Mouse (Mus musculus) spleen, adult 2 months (tissue): ENCODE data around the gene Sstr3. TPM values are rescaled to one million over a fixed set of nuclear protein-coding genes. Genes with fewer than 3 reads are reported as not detected.
A peak's percentile ranks its signal among the peaks of the same experiment; 100 is the strongest.

Experiments
- DNase-seq, 2 experiments: peaks; one replicate each; pipeline versions ENCODE4 v3.0.0 to v3.0.0-alpha.2; 2012 to 2021; ENCODE audit warnings: low spot score in 2 of 2, low read depth in 1 of 2
- H3K27ac ChIP-seq: fragments of 200-500 bp; 2 replicates; pipeline ENCODE4 v1.5.1; 2012; ENCODE audit warnings: low read length, inconsistent platforms; ENCODE audit not compliant: insufficient read depth
- H3K27me3 ChIP-seq: fragments of 200-500 bp; 2 replicates; pipeline ENCODE4 v1.6.1; 2012; ENCODE audit warnings: mild to moderate bottlenecking, moderate library complexity, low read length, inconsistent platforms; ENCODE audit not compliant: control insufficient read depth, insufficient read depth
- H3K36me3 ChIP-seq: fragments of 200-500 bp; 2 replicates; pipeline ENCODE4 v1.6.1; 2012; ENCODE audit warnings: mild to moderate bottlenecking, low read length, inconsistent platforms; ENCODE audit not compliant: control insufficient read depth, insufficient read depth
- H3K4me1 ChIP-seq: fragments of 200-500 bp; 2 replicates; pipeline ENCODE4 v1.6.1; 2011; ENCODE audit warnings: inconsistent platforms; ENCODE audit not compliant: control insufficient read depth, insufficient read depth, insufficient read length
- H3K4me3 ChIP-seq: fragments of 200-500 bp; 2 replicates; pipeline ENCODE4 v1.5.1; 2011; ENCODE audit warnings: mild to moderate bottlenecking, inconsistent platforms; ENCODE audit not compliant: insufficient read depth, insufficient read length; ENCODE audit errors: extremely low read depth
- CTCF ChIP-seq: fragments of 200-500 bp; IDR thresholded peaks from 2 replicates; pipeline ENCODE4 v1.5.1; 2011; ENCODE audit warnings: mild to moderate bottlenecking, inconsistent platforms; ENCODE audit not compliant: insufficient read depth, insufficient read length, insufficient replicate concordance; ENCODE audit errors: extremely low read depth
- POLR2A ChIP-seq: fragments of 200-500 bp; IDR thresholded peaks from 2 replicates; pipeline ENCODE4 v1.6.1; 2011; ENCODE audit warnings: low read depth, low read length, inconsistent platforms
- WGBS: fragments of 180-500 bp; shearing (Covaris S2); methylation state at CpG from one replicate; pipeline ENCODE4 v1.1.7; 2018; 5-methylcytosine and 5-hydroxymethylcytosine counted together
- polyA plus RNA-seq: library from polyadenylated mRNA; depleted of rRNA; stranded (reverse); fragments of >200 nt; gene quantifications from 2 replicates; pipeline ENCODE4 v1.2.3, GENCODE M21; 2012

Gene Sstr3
- polyA plus RNA-seq, 1 experiment, result 0.26 TPM

DNA sequence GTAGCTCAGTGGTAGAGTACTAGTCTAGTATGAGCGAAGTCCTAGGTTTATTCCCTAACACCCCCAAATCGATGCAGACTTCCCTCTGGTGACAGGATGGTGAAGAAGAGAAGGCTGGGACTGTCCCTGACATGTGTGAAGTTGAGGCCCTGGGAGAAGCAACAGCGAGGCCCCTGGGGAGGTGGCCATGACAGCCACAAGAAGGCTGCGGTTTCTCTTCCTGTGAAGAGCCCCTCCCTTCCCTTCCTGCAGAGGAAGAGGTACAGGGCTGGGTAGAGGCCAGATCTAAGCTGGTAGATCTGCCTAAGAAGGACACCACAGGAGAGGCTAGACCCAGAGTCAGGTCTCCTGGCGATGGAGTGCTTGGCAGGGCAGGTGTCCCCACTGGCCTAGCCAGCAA is 19.5 kb upstream of the Sstr3 start:
- DNase-seq, result peak; percentile 70 to 86
- TF ChIP-seq POLR2A, result no peak
- TF ChIP-seq CTCF, result no peak
- Histone ChIP-seq H3K36me3 (peaks cover 55% of the 10 kb centered on the region), H3K4me1 (peaks cover 52% of the 10 kb centered on the region; the same call in 1 of the 2 replicates), H3K27me3 (no peaks in the 10 kb centered on the region), H3K4me3 (peak overlapping the region; percentile 23; the same call in 1 of the 2 replicates), H3K27ac (peak overlapping the region; percentile 95)
- WGBS, result 8% methylated on average over 5 of the region's 5 CpGs

DNA sequence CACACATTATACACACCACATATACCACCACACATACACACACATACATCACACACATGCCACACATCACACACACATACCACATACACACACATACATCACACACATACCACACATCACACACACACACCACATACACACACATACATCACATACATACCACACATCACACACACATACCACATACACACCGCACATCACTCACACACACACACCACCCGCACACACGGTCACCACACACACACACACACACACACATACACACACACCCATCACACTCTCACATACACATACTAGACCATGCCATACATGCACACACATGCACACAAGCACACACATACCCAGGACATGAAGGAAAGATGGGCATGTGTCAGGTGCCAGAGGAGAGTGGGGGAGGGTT is 18.9 kb upstream of the Sstr3 start:
- no peak overlapping the region for H3K4me3 ChIP-seq
- H3K36me3 ChIP-seq, result peaks cover 51% of the 10 kb centered on the region
- TF ChIP-seq POLR2A, result no peak
- TF ChIP-seq CTCF, result no peak
- H3K4me1 ChIP-seq, result peaks cover 53% of the 10 kb centered on the region; the same call in 1 of the 2 replicates
- WGBS, result 83% methylated on average over 3 of the region's 3 CpGs
- no peaks in the 10 kb centered on the region for H3K27me3 ChIP-seq
- peak overlapping the region; percentile 95; the same call in 1 of the 2 replicates for H3K27ac ChIP-seq
- DNase-seq, result no peak

DNA sequence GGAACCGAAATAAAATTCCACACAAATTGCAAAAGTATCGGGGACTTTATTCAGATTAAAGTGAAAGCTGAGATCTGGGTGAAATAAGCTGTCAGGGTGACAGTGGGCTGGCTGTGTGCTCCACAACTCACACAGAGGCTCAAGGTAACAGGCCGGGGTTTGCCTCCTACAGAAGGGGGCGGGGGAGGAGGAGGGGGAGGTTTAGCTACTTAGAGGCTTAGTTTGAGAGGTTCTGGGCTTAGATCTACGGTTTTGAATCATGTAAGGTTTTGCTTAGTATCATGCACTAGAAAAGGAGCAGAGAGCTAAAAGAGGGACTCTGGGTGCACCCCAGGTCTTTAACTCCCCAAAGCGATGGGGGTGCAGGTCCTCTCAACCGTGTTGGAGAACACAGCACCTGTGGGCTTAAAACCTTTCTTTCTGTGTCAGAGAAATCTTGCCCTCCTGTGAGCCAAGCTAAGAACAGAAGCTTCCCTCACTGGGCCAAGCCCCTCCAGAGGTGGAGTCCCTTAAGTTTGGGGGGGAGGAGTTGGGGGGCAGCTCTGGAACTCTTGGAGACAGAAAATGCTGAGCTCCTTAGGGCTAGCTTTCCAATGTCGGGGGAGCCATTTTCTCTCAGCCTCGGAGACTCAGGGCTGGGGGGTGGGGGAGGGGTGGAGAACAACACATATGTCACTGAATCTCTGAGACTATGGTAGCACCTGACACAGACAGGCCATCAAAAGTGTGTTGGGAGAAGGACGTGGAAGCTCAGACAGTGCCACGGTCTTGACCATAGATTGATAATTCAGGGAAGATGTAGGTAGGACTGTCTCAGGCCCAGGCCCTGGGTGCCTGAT is 14.9 kb upstream of the Sstr3 start:
- Histone ChIP-seq H3K4me1 (peaks cover 42% of the 10 kb centered on the region; the same call in 1 of the 2 replicates), H3K36me3 (peaks cover 24% of the 10 kb centered on the region), H3K27ac (peak overlapping the region; percentile 58), H3K4me3 (no peak overlapping the region), H3K27me3 (no peaks in the 10 kb centered on the region)
- DNase-seq, result no peak
- WGBS, result 41% methylated on average over 11 of the region's 11 CpGs
- TF ChIP-seq POLR2A (no peak), CTCF (no peak)

- Histone ChIP-seq H3K27me3 (no peaks in the 10 kb centered on the region), H3K4me3 (no peak overlapping the region), H3K4me1 (peaks cover 31% of the 10 kb centered on the region; the same call in 1 of the 2 replicates), H3K36me3 (peaks cover 23% of the 10 kb centered on the region), H3K27ac (peak overlapping the region; percentile 27)
- DNase-seq, result no peak
- TF ChIP-seq CTCF, result no peak
- TF ChIP-seq POLR2A, result no peak
- WGBS, result 49% methylated on average over 10 of the region's 10 CpGs
Observed at GRCm38 (mm10) chr15:78557693-78558535, 13.4 kb upstream of the Sstr3 start.

DNA sequence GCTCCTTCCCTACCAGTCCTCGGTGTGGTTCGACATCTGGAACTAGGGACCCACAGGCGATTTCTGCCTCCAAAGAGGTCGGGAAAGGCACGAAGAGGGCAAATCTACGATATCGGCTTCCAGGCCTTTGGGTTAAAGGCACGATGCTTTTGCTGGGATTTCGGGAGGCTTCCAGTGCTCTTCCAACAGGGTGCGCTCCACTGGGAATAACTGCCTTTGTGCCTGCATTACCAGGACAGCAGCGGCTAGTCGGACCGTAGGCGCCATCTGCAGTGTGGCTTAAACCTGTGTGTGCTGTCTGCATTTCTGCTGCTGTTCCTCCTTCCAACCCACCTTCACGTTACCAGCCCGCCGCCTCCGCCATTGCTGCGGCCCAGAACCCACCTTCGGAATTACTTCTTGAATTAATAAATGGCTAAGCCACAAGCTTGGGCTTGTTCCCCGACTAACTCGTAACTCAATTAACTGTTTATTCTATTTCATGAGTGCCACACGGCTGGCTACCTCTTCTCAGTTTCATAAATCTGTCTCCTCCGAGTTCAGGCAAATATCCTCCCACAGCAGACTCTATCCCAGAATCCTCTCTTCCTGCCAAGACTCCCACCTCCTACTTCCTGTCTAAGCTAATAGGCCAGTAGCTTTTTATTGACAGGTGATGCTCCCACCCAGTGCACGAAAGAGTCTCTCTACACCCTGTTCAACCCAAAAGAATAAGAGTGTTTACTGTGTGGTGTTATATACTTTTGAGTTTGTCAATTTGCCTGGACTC is 10.2 kb upstream of the Sstr3 start:
- TF ChIP-seq POLR2A (no peak), CTCF (no peak)
- H3K27me3 ChIP-seq, result no peaks in the 10 kb centered on the region
- 88% methylated on average over 25 of the region's 25 CpGs for WGBS
- H3K4me1 ChIP-seq, result peaks cover 24% of the 10 kb centered on the region; the same call in 1 of the 2 replicates
- DNase-seq, result no peak
- no peaks in the 10 kb centered on the region for H3K36me3 ChIP-seq
- H3K4me3 ChIP-seq, result no peak overlapping the region
- no peak overlapping the region for H3K27ac ChIP-seq

DNA sequence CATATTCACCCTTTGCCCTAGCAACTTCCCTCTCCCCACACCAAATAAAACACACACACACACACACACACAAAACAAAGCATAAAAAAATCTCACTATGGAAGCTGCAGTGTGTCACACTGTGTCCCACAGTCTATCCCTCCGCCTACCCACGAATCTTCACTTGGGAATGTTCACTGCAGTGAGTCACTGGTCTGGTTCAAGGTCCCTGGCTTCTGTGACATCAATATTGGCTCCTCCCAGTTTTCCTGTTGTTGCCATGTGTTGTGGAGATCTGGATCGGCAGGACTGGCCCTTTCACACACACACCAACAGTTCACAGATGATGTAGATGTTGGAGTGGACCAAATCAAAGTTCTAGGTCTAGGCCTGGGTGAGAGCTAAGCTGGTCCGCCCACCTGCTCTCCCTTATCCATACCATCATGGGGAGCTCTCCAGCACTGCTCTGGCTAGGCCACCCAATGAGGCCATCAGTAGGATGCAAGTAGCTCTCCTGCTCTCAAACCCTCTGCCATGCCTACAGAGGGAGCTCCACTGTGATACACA is 4.8 kb upstream of the Sstr3 start:
- Histone ChIP-seq H3K4me1 (0 out of 2 replicates have a peak, but pooled peaks cover 5% of the 10 kb centered on the region), H3K36me3 (no peaks in the 10 kb centered on the region), H3K27ac (no peak overlapping the region), H3K27me3 (no peaks in the 10 kb centered on the region), H3K4me3 (no peak overlapping the region)
- no peak for DNase-seq
- TF ChIP-seq POLR2A (no peak), CTCF (no peak)
- WGBS, result 83% methylated on average over 4 of the region's 4 CpGs
